Mouse (Mus musculus) kidney, postnatal 0 days (tissue): Measurements from ENCODE around the gene Itsn2. TPM values are rescaled to one million over a fixed set of nuclear protein-coding genes. Genes with fewer than 3 reads are reported as not detected.
"Not testable (repeated sequence)": the region's sequence is repeated elsewhere in the genome, so short reads cannot be mapped to it uniquely, and the experiment has no call there.

Experiments used
- ATAC-seq: fragments of 200-750 bp; cut with Nextera tagmentation; replicated peaks from 2 replicates; pipeline ENCODE4 v1.8.0; 2017; ENCODE audit warnings: low read depth, moderate number of reproducible peaks, moderate TSS enrichment, moderate library complexity; ENCODE audit not compliant: low FRiP score
- DNase-seq: peaks from one replicate; pipeline ENCODE4 v3.0.0-alpha.2; 2016; ENCODE audit warnings: low spot score
- H3K27ac ChIP-seq: fragments of 300-500 bp; sonication (generic); 2 replicates; pipeline ENCODE4 v1.5.1; 2014; ENCODE audit warnings: mild to moderate bottlenecking
- H3K27me3 ChIP-seq: fragments of 300-500 bp; sonication (generic); 2 replicates; pipeline ENCODE4 v1.6.1; 2014; ENCODE audit warnings: low read length, mixed read lengths; ENCODE audit not compliant: insufficient read depth
- H3K36me3 ChIP-seq: fragments of 300-500 bp; sonication (generic); 2 replicates; pipeline ENCODE4 v1.6.1; 2014; ENCODE audit warnings: low read length, mixed read lengths; ENCODE audit not compliant: insufficient read depth
- H3K4me1 ChIP-seq: fragments of 300-500 bp; sonication (generic); replicated peaks from 2 replicates; pipeline ENCODE4 v1.6.1; 2014; ENCODE audit warnings: antibody characterized with exemption, low read length, mixed read lengths; ENCODE audit not compliant: insufficient read depth
- H3K4me2 ChIP-seq: fragments of 300-500 bp; sonication (generic); 2 replicates; pipeline ENCODE4 v1.6.1; 2014; ENCODE audit warnings: mild to moderate bottlenecking, low read length, moderate library complexity, mixed read lengths
- H3K4me3 ChIP-seq: fragments of 300-500 bp; sonication (generic); replicated peaks from 2 replicates; pipeline ENCODE4 v1.5.1; 2014; ENCODE audit warnings: low read depth, low read length
- H3K9ac ChIP-seq: fragments of 300-500 bp; sonication (generic); 2 replicates; pipeline ENCODE4 v1.6.1; 2014; ENCODE audit warnings: low read depth, low read length
- H3K9me3 ChIP-seq: fragments of 300-500 bp; sonication (generic); replicated peaks from 2 replicates; pipeline ENCODE4 v1.6.1; 2016; ENCODE audit warnings: low read length, inconsistent platforms, mixed read lengths
- CTCF ChIP-seq: IDR thresholded peaks from 2 replicates; pipeline ENCODE4 v1.5.1; 2016; ENCODE audit warnings: antibody characterized with exemption, low read depth, mild to moderate bottlenecking, moderate library complexity
- WGBS: fragments of 180-500 bp; shearing (Covaris S2); extraction: QIAGEN DNeasy Blood & Tissue Kit; methylation state at CpG from one replicate; pipeline ENCODE4 v1.1.7; 2014; 5-methylcytosine and 5-hydroxymethylcytosine counted together
- polyA plus RNA-seq: library from polyadenylated mRNA; unstranded; fragments of >200 nt; fragmentation: Nextera tagmentation; extraction: Ambion mirVana; gene quantifications from 2 replicates; pipeline ENCODE4 v1.2.1, GENCODE M21; 2015

The Itsn2 gene
- polyA plus RNA-seq, 1 experiment from 2014 or later = 35.7 TPM

GRCm38 (mm10) chr12:4731629-4732028 is 139.2 kb downstream of the Itsn2 start:
- Histone ChIP-seq H3K27ac (no peak overlapping the region), H3K27me3 (no peaks in the 10 kb centered on the region), H3K9ac (no peak overlapping the region), H3K4me2 (no peak overlapping the region), H3K36me3 (no peaks in the 10 kb centered on the region), H3K4me3 (no peak overlapping the region), H3K4me1 (no peaks in the 10 kb centered on the region), H3K9me3 (no peaks in the 10 kb centered on the region)
- TF ChIP-seq CTCF = no peak
- DNase-seq (peak; percentile 17), ATAC-seq (no peak)
- WGBS = 42% methylated on average over 4 of the region's 4 CpGs

DNA sequence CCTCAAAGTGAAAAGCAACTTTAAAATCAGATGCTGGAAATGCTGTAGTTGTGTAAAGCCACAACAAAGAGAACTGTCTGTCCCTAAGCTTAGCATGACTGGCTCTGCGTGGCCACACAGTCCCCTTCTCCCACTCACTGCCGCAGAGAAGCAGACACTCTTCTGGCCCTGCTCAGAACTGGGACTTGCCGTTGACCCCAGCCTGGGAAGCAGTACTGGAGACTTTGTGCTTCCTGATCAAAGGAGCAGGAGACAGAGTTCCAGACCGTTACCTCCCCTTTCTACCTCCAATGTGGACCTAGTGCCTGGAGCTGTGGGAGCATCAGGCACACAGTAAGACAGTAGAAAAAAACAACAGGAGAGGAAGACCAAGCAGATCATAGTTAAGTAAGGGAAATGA is 139.9 kb downstream of the Itsn2 start:
- H3K4me3 ChIP-seq = no peak overlapping the region
- ATAC-seq (no peak), DNase-seq (peak; percentile 46)
- no peaks in the 10 kb centered on the region for H3K4me1 ChIP-seq
- no peaks in the 10 kb centered on the region for H3K27me3 ChIP-seq
- TF ChIP-seq CTCF = no peak
- H3K9me3 ChIP-seq = no peaks in the 10 kb centered on the region
- H3K9ac ChIP-seq = no peak overlapping the region
- H3K36me3 ChIP-seq = no peaks in the 10 kb centered on the region
- no peak overlapping the region for H3K27ac ChIP-seq
- 23% methylated on average over 4 of the region's 4 CpGs for WGBS
- no peak overlapping the region for H3K4me2 ChIP-seq

- Histone ChIP-seq H3K4me2 (no peak within 1 kb of the TSS), H3K4me1 (no peaks in the 10 kb centered on the region), H3K36me3 (no peaks in the 10 kb centered on the region), H3K9ac (no peak within 1 kb of the TSS), H3K9me3 (no peaks in the 10 kb centered on the region), H3K27ac (no peak within 1 kb of the TSS), H3K27me3 (no peaks in the 10 kb centered on the region), H3K4me3 (no peak within 1 kb of the TSS)
- DNase-seq = no peak
- WGBS = 84% methylated on average over 18 of the region's 18 CpGs
- no peak for ATAC-seq
- TF ChIP-seq CTCF = no peak
Observed at GRCm38 (mm10) chr12:4738031-4738576, 145.7 kb downstream of the Itsn2 start, which contains the start of gene Fam228a. TSS of gene Fam228a (minus strand) at chr12:4738430.

- Histone ChIP-seq H3K9ac (no peak overlapping the region), H3K9me3 (no peaks in the 10 kb centered on the region), H3K4me1 (no peaks in the 10 kb centered on the region), H3K36me3 (no peaks in the 10 kb centered on the region), H3K27me3 (no peaks in the 10 kb centered on the region), H3K4me3 (no peak overlapping the region), H3K4me2 (no peak overlapping the region), H3K27ac (no peak overlapping the region)
- 81% methylated on average over 7 of the region's 7 CpGs for WGBS
- TF ChIP-seq CTCF = no peak
- ATAC-seq (no peak), DNase-seq (no peak)
Observed at GRCm38 (mm10) chr12:4740823-4741222, 148.4 kb downstream of the Itsn2 start.

DNA sequence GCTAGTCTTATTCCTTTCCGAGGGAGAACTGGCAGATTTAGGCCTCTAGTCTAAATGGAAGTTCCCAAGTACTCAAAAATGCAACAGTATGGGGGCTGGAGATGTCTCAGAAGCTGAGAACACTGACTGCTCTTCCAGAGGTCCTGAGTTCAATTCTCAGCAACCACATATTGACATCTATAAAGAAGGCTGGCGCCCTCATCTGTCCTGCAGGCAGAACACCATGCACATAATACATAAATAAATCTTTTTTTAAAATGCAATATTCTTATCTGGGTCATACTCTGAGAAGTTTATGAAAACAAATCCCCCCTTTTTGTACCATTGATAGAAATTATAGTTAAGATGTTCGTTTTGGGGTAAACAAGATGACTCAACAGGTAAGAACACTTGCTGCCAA is 149.7 kb downstream of the Itsn2 start:
- no peaks in the 10 kb centered on the region for H3K9me3 ChIP-seq
- no peaks in the 10 kb centered on the region for H3K36me3 ChIP-seq
- no peaks in the 10 kb centered on the region for H3K4me1 ChIP-seq
- 96% methylated on average over 3 of the region's 3 CpGs for WGBS
- DNase-seq (no peak), ATAC-seq (no peak)
- H3K27ac ChIP-seq = no peak overlapping the region
- H3K27me3 ChIP-seq = no peaks in the 10 kb centered on the region
- no peak overlapping the region for H3K9ac ChIP-seq
- H3K4me2 ChIP-seq = no peak overlapping the region
- no peak overlapping the region for H3K4me3 ChIP-seq
- TF ChIP-seq CTCF = peak; percentile 32; the same call in 1 of the 2 replicates

- ATAC-seq (no peak), DNase-seq (no peak)
- Histone ChIP-seq H3K36me3 (no peaks in the 10 kb centered on the region), H3K27me3 (no peaks in the 10 kb centered on the region), H3K4me3 (no peak overlapping the region), H3K9me3 (no peaks in the 10 kb centered on the region), H3K9ac (no peak overlapping the region), H3K4me2 (no peak overlapping the region), H3K4me1 (no peaks in the 10 kb centered on the region), H3K27ac (no peak overlapping the region)
- WGBS = 88% methylated on average over 10 of the region's 10 CpGs
- TF ChIP-seq CTCF = no peak
Observed at GRCm38 (mm10) chr12:4744486-4744885, 152.0 kb downstream of the Itsn2 start.

DNA sequence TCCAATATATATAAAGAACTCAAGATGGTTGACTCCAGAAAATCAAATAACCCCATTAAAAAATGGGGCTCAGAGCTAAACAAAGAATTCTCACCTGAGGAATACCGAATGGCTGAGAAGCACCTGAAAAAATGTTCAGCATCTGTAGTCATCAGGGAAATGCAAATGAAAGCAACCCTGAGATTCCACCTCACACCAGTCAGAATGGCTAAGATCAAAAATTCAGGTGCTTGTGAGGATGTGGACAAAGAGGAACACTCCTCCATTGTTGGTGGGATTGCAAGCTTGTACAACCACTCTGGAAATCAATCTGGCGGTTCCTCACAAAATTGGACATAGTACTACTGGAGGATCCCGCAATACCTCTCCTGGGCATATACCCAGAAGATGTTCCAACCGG is 162.0 kb downstream of the Itsn2 start:
- not testable (repeated sequence) for H3K27me3 ChIP-seq, ATAC-seq, H3K9me3 ChIP-seq, H3K27ac ChIP-seq, H3K36me3 ChIP-seq, H3K4me1 ChIP-seq, DNase-seq, H3K4me3 ChIP-seq, H3K9ac ChIP-seq, H3K4me2 ChIP-seq
- 89% methylated on average over 4 of the region's 4 CpGs for WGBS
